Mouse (Mus musculus) G1E (cell line): ENCODE measurements around the gene Thnsl1.

Experiments used
- CTCF ChIP-seq: IDR thresholded peaks from 2 replicates; pipeline ENCODE4 v1.5.1; 2012; ENCODE audit warnings: low read depth, low read length, inconsistent platforms, mixed read lengths
- TAL1 ChIP-seq: conservative IDR thresholded peaks from 2 replicates; pipeline ENCODE4 v1.6.1; 2012; ENCODE audit warnings: low read depth, low read length, inconsistent platforms, mixed read lengths

DNA sequence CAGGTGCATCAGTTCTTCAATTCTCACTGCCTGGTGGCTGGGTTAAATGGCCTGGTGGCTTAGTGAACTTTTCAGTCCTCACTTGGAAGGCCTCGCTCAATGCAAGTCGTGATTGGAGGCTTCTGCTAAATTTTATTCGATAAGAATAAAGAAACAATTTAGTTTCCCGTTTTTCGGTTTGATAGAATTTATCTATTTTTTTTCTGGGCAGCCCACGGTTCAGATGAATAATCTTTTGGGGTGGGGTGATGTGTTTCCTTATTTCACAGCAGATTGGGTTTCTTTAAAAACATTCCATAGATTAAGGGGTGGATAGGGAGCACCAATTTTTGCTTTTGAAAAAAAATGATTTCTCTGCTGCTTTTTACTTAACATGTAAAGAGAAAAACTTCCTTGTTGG, 754 bp downstream of the Thnsl1 start:
- no peak for TF ChIP-seq CTCF
- no peak for TF ChIP-seq TAL1
